Mouse (Mus musculus): ENCODE results near the gene Gm8279. TPM values are rescaled to one million over a fixed set of nuclear protein-coding genes. Genes with fewer than 3 reads are reported as not detected.
"Not testable (repeated sequence)": the region's sequence is repeated elsewhere in the genome, so short reads cannot be mapped to it uniquely, and the experiment has no call there.

The Gm8279 gene
- polyA plus RNA-seq (2015; fragmentation: Nextera tagmentation; extraction: Ambion mirVana), result not detected in 2 replicates

- H3K4me2 ChIP-seq; ATAC-seq (ENCODE audit: low FRiP score); H3K4me3 ChIP-seq; H3K36me3 ChIP-seq; H3K9me3 ChIP-seq; H3K27ac ChIP-seq; H3K27me3 ChIP-seq; H3K4me1 ChIP-seq (replicated peaks); H3K9ac ChIP-seq: not testable (repeated sequence)
- 86% methylated on average over 2 of the region's 2 CpGs for whole genome bisulfite sequencing
Measured at GRCm38 (mm10) chr14:5131219-5131618, at the start of gene Gm8279. TSS of gene Gm8279 (plus strand) at chr14:5131519.

- not testable (repeated sequence) for H3K36me3 ChIP-seq; H3K4me2 ChIP-seq; H3K4me1 ChIP-seq (replicated peaks); H3K9me3 ChIP-seq; H3K9ac ChIP-seq; ATAC-seq (ENCODE audit: low FRiP score); H3K27me3 ChIP-seq; H3K27ac ChIP-seq; H3K4me3 ChIP-seq
- no CpG with 5 or more reads among the region's 1 CpGs for whole genome bisulfite sequencing
Measured at GRCm38 (mm10) chr14:5164235-5164634, 32.9 kb downstream of the Gm8279 start, which contains the start of gene Gm3317. TSS of gene Gm3317 (plus strand) at chr14:5164535.

- H3K4me3 ChIP-seq; ATAC-seq (ENCODE audit: low FRiP score); H3K27me3 ChIP-seq; H3K4me1 ChIP-seq (replicated peaks); H3K9ac ChIP-seq; H3K4me2 ChIP-seq; H3K36me3 ChIP-seq; H3K27ac ChIP-seq; H3K9me3 ChIP-seq: not testable (repeated sequence)
- no CpG with 5 or more reads among the region's 3 CpGs for WGBS
Measured at GRCm38 (mm10) chr14:5185493-5185892, 54.2 kb downstream of the Gm8279 start, which contains the start of gene Gm8271. TSS of gene Gm8271 (plus strand) at chr14:5185793.

Other genes starting within 250 kb of the Gm8279 start
- gene Gm3278, start 239.1 kb upstream of the Gm8279 start, polyA plus RNA-seq (2015; fragmentation: Nextera tagmentation; extraction: Ambion mirVana), result not detected in 2 replicates
- not detected in 2 replicates for gene Gm8297, start 147.6 kb upstream of the Gm8279 start, polyA plus RNA-seq (2015; fragmentation: Nextera tagmentation; extraction: Ambion mirVana)
- not detected in 2 replicates for gene Gm3298, start 115.6 kb upstream of the Gm8279 start, polyA plus RNA-seq (2015; fragmentation: Nextera tagmentation; extraction: Ambion mirVana)
- 0.10 TPM in 1 of 2 replicates, not detected in the other for gene 4930555G01Rik, start 80.9 kb upstream of the Gm8279 start, polyA plus RNA-seq (2015; fragmentation: Nextera tagmentation; extraction: Ambion mirVana)
- 8.3 and 8.5 TPM in 2 replicates for gene Gm8281, start 60.5 kb upstream of the Gm8279 start, polyA plus RNA-seq (2015; fragmentation: Nextera tagmentation; extraction: Ambion mirVana)
- gene Gm3317, start 33.0 kb downstream of the Gm8279 start, polyA plus RNA-seq (2015; fragmentation: Nextera tagmentation; extraction: Ambion mirVana), result not detected in 2 replicates
- not detected in 2 replicates for gene Gm8271, start 54.3 kb downstream of the Gm8279 start, polyA plus RNA-seq (2015; fragmentation: Nextera tagmentation; extraction: Ambion mirVana)
- not detected in 2 replicates for gene Gm3526, start 129.1 kb downstream of the Gm8279 start, polyA plus RNA-seq (2015; fragmentation: Nextera tagmentation; extraction: Ambion mirVana)
- gene Gm3542, start 203.4 kb downstream of the Gm8279 start, polyA plus RNA-seq (2015; fragmentation: Nextera tagmentation; extraction: Ambion mirVana), result not detected in 2 replicates